Mouse (Mus musculus): Measurements from ENCODE around the gene Gng12. TPM values are rescaled to one million over a fixed set of nuclear protein-coding genes. Genes with fewer than 3 reads are reported as not detected.

Gene Gng12
- polyA plus RNA-seq, 1 experiment from 2014 or later, result 57.8 TPM

DNA sequence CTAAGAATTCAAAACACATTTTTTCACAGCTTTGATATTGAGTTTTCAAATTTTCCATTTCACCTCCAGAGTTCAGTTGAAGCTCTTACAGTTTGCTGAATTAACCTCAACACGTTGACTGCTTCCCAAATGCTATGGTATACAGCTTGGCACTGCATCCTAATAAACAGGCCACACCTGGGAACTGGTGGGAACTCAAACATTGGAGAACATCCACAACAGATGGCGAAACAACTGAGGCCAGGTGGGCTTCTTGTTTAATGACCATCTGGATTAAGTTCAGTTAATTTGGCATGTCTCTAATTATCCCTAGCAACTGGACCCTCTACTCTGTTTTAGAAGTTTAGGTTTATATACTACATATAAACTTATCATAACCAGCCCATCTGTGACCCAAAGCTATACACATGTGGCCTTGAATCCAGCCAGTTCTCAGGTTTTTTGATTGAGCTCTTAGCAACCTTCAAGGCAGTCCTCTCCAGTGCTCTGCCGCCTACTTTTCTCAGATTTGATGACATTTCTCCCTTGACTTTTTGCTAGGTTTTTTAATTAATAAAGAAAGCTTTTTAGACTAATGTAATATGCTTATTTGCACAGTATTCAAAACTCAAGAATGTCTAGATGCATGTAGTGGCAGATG, 152.0 kb downstream of the Gng12 start:
- WGBS, result 82% methylated on average over 3 of the region's 3 CpGs
- Histone ChIP-seq H3K9me3 (replicated peaks) (no peaks in the 10 kb centered on the region), H3K4me2 (no peak overlapping the region), H3K27ac (no peak overlapping the region), H3K4me3 (no peak overlapping the region), H3K27me3 (no peaks in the 10 kb centered on the region), H3K4me1 (replicated peaks) (no peaks in the 10 kb centered on the region), H3K36me3 (no peaks in the 10 kb centered on the region), H3K9ac (no peak overlapping the region)
- ATAC-seq (replicated peaks; ENCODE audit: insufficient number of reproducible peaks, insufficient read depth, low FRiP score, low read depth), result no peak

DNA sequence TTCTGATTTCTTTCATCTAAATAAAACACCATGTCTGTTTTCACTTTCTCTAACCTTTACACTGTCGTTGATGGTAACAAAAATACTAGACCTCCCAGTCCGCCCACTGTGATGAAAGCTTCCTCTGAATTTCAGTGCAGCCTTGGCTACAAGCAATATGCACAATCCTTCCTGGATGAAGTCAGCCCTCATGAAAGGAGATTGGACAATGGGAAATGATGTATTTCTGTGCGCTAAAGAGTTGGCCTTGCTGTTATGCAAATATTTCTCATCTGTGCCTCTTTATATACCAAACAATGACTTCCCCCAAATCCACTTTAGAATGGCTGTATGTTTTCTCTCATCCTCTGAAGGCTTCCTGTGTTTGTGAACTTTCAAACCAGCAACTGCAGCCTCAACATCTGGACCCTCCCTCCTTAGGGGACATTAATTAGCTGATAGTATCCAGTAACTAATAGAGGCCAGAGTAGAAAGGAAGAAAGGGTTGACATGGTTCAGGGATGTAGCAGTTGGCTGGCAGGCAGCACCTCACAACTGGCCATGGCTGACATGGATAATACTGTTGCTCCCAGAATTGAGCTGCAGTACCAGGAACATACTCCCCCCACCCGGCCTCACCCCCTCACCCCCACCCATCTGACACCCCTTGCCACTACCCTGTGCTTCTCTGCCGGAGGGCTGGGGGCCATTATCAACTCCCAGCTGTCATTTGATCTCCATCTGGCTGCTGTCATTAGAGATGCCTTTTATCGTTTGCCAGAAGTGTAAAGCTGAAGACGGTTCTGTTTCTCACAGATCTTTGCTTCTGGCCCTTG, 152.9 kb downstream of the Gng12 start:
- 29% methylated on average over 7 of the region's 7 CpGs for WGBS
- Histone ChIP-seq H3K4me2 (no peak overlapping the region), H3K9me3 (replicated peaks) (no peaks in the 10 kb centered on the region), H3K36me3 (no peaks in the 10 kb centered on the region), H3K9ac (no peak overlapping the region), H3K27ac (no peak overlapping the region), H3K4me3 (no peak overlapping the region), H3K27me3 (no peaks in the 10 kb centered on the region), H3K4me1 (replicated peaks) (no peaks in the 10 kb centered on the region)
- ATAC-seq (replicated peaks; ENCODE audit: insufficient number of reproducible peaks, insufficient read depth, low FRiP score, low read depth), result no peak

DNA sequence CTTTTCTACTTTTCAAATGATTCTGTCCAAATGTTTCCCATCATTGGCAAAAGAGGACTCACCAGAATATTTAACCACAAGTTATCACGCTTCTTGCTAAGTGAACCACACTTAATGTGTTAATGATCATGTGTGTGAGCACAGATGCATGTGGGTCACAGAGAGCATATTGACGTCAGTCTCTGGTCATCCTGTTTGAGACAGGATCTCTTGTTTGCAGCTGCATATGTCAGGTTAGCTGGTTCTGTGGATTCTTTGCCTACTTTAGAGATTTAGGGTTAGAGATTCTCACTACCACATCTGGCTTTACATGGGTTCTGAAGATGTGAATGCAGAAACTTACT, 153.5 kb downstream of the Gng12 start:
- no peak for ATAC-seq (replicated peaks; ENCODE audit: insufficient number of reproducible peaks, insufficient read depth, low FRiP score, low read depth)
- WGBS, result 43% methylated on average over 2 of the region's 2 CpGs
- H3K9ac ChIP-seq, result no peak overlapping the region

DNA sequence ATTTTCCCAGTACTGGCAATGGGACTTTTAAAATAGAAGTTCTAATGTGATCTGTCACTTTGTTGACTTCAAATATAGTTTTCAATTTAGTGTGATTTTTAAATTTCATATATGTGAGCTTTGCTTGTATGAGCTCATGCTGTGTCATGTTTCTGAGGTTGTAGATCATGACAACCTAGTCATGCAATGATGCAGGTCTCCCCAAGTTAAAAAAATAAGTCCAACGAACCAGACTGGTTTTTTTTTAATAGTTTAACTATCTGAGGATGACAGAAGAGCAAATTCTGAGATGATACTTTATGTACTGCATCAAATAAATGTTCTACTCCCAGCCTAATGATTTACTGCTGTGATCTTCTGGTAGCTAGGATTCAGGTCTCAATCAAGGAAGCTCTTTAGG, 153.9 kb downstream of the Gng12 start:
- no peaks in the 10 kb centered on the region for H3K27me3 ChIP-seq
- 63% methylated on average over 1 of the region's 1 CpGs for WGBS
- no peak overlapping the region for H3K4me3 ChIP-seq
- no peak overlapping the region for H3K4me2 ChIP-seq
- H3K9ac ChIP-seq, result no peak overlapping the region
- no peaks in the 10 kb centered on the region for H3K36me3 ChIP-seq
- H3K4me1 ChIP-seq (replicated peaks), result no peaks in the 10 kb centered on the region
- no peaks in the 10 kb centered on the region for H3K9me3 ChIP-seq (replicated peaks)
- H3K27ac ChIP-seq, result no peak overlapping the region
- ATAC-seq (replicated peaks; ENCODE audit: insufficient number of reproducible peaks, insufficient read depth, low FRiP score, low read depth), result no peak

More for the DNA sequence above, 153.5 kb downstream of the Gng12 start:
- Histone ChIP-seq H3K9me3 (replicated peaks) (no peaks in the 10 kb centered on the region), H3K4me1 (replicated peaks) (no peaks in the 10 kb centered on the region), H3K36me3 (no peaks in the 10 kb centered on the region), H3K4me2 (no peak overlapping the region), H3K27me3 (no peaks in the 10 kb centered on the region), H3K4me3 (no peak overlapping the region), H3K27ac (no peak overlapping the region)

DNA sequence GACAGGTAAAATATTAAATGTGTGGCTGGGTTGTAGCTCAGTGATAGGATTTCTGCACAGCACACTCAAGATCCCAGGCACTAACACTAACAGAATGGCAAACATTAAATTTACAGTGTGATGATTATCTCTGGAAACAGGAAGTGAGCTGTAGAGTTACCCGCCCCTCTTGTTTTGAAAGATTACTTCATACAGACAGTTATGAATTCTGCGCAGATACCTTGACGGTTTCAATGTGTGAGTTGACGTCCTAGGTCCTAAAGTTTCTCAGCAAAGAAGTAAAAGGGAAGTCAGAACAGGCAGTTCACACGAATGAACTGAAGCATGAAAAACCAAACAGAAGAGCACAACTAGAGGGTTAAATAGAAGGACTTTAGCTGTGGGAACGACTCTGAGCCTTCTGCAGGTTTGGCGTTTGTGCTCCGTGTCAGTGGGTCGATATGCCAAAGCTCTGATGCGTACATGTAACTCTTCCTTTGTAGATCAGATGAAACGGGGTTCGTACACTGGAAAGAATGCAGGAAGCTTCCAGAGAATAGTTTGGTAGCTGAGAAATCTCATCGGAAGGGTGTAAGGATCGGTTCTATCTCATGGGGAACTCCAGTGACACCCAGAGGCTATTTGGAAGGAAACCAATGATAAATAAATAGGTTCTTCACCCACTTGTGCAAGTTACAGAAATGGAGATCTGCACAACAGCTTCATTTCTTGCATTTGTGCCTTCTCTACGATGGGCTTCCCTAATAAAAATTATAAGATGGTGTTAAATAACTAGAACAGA, 160.1 kb downstream of the Gng12 start:
- no peaks in the 10 kb centered on the region for H3K36me3 ChIP-seq
- no peak for ATAC-seq (replicated peaks; ENCODE audit: insufficient number of reproducible peaks, insufficient read depth, low FRiP score, low read depth)
- no peak overlapping the region for H3K27ac ChIP-seq
- no peak overlapping the region for H3K4me2 ChIP-seq
- no peak overlapping the region for H3K4me3 ChIP-seq
- WGBS, result 62% methylated on average over 15 of the region's 15 CpGs
- no peaks in the 10 kb centered on the region for H3K4me1 ChIP-seq (replicated peaks)
- H3K27me3 ChIP-seq, result no peaks in the 10 kb centered on the region
- H3K9me3 ChIP-seq (replicated peaks), result no peaks in the 10 kb centered on the region
- H3K9ac ChIP-seq, result no peak overlapping the region

GRCm38 (mm10) chr6:67056889-67057564, 160.8 kb downstream of the Gng12 start:
- H3K4me1 ChIP-seq (replicated peaks), result no peaks in the 10 kb centered on the region
- no peaks in the 10 kb centered on the region for H3K27me3 ChIP-seq
- no peak for ATAC-seq (replicated peaks; ENCODE audit: insufficient number of reproducible peaks, insufficient read depth, low FRiP score, low read depth)
- no peak overlapping the region for H3K27ac ChIP-seq
- H3K9ac ChIP-seq, result no peak overlapping the region
- H3K9me3 ChIP-seq (replicated peaks), result no peaks in the 10 kb centered on the region
- WGBS, result 56% methylated on average over 3 of the region's 3 CpGs
- H3K36me3 ChIP-seq, result no peaks in the 10 kb centered on the region
- no peak overlapping the region for H3K4me2 ChIP-seq
- H3K4me3 ChIP-seq, result no peak overlapping the region

DNA sequence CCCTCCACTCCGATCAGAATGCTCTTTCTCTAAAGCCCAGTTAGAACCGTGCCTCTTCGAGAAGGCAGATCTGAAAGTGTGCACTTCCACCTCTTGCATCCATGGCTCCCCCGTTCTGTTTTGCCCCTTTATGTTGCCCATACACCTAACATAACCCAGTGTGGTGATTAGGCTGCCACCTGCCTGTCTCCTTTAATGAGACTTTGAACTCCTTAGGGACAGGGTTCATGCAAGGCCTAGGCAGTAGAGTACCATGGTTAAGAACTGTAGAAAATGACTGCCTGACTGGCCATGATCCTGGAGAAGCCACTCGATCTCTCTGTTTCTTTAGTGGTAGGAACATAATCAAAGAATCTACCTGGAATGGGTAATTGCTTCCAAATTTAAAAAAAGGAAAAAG, 161.4 kb downstream of the Gng12 start:
- Histone ChIP-seq H3K36me3 (no peaks in the 10 kb centered on the region), H3K4me3 (no peak overlapping the region), H3K4me2 (no peak overlapping the region), H3K4me1 (replicated peaks) (no peaks in the 10 kb centered on the region), H3K27ac (no peak overlapping the region), H3K27me3 (no peaks in the 10 kb centered on the region), H3K9ac (no peak overlapping the region), H3K9me3 (replicated peaks) (no peaks in the 10 kb centered on the region)
- 83% methylated on average over 5 of the region's 5 CpGs for WGBS
- no peak for ATAC-seq (replicated peaks; ENCODE audit: insufficient number of reproducible peaks, insufficient read depth, low FRiP score, low read depth)

GRCm38 (mm10) chr6:67057991-67058696, 161.9 kb downstream of the Gng12 start:
- 73% methylated on average over 7 of the region's 7 CpGs for WGBS
- Histone ChIP-seq H3K9ac (no peak overlapping the region), H3K4me3 (no peak overlapping the region), H3K27me3 (no peaks in the 10 kb centered on the region), H3K9me3 (replicated peaks) (no peaks in the 10 kb centered on the region), H3K4me1 (replicated peaks) (no peaks in the 10 kb centered on the region), H3K36me3 (no peaks in the 10 kb centered on the region), H3K27ac (no peak overlapping the region), H3K4me2 (no peak overlapping the region)
- ATAC-seq (replicated peaks; ENCODE audit: insufficient number of reproducible peaks, insufficient read depth, low FRiP score, low read depth), result no peak

DNA sequence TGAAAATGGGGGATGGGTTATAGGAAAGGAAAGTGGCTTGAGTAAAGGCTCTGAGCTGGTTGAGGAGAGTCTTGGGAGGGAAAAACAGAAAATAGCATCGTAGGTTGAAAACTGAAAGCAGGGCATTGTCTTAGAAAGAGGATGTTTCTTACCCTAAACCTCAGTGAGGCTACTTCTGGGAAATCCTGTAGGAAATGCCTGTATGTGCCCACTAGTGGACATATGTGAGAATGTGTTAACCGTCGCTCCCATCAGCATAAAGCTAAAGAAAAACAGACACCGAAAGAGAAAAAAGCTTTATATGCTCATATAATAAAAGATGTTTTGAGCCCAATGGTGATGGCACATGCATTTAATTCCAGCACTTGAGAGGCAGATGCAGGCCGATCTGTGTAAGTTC, 163.9 kb downstream of the Gng12 start:
- ATAC-seq (replicated peaks; ENCODE audit: insufficient number of reproducible peaks, insufficient read depth, low FRiP score, low read depth), result no peak

GRCm38 (mm10) chr6:67069219-67069762, 173.1 kb downstream of the Gng12 start:
- Histone ChIP-seq H3K27ac (no peak overlapping the region), H3K27me3 (no peaks in the 10 kb centered on the region), H3K9ac (no peak overlapping the region), H3K9me3 (replicated peaks) (no peaks in the 10 kb centered on the region), H3K4me1 (replicated peaks) (no peaks in the 10 kb centered on the region), H3K36me3 (no peaks in the 10 kb centered on the region), H3K4me3 (no peak overlapping the region), H3K4me2 (no peak overlapping the region)
- WGBS, result 69% methylated on average over 8 of the region's 8 CpGs
- no peak for ATAC-seq (replicated peaks; ENCODE audit: insufficient number of reproducible peaks, insufficient read depth, low FRiP score, low read depth)

More for the DNA sequence above, 163.9 kb downstream of the Gng12 start:
- WGBS, result 78% methylated on average over 5 of the region's 5 CpGs
- H3K9ac ChIP-seq, result no peak overlapping the region
- H3K27me3 ChIP-seq, result no peaks in the 10 kb centered on the region
- no peaks in the 10 kb centered on the region for H3K36me3 ChIP-seq
- no peak overlapping the region for H3K4me2 ChIP-seq
- no peak overlapping the region for H3K27ac ChIP-seq
- no peaks in the 10 kb centered on the region for H3K4me1 ChIP-seq (replicated peaks)
- no peaks in the 10 kb centered on the region for H3K9me3 ChIP-seq (replicated peaks)
- H3K4me3 ChIP-seq, result no peak overlapping the region

Measured in heart, embryonic 15.5 days (tissue).